Mouse (Mus musculus) left cerebral cortex, postnatal 25 days (tissue): ENCODE results near the gene Kdm4b. TPM values are rescaled to one million over a fixed set of nuclear protein-coding genes. Genes with fewer than 3 reads are reported as not detected.

Experiments
- DNase-seq, 2 experiments: peaks; one replicate each; pipeline ENCODE4 v3.0.0; 2022; ENCODE audit warnings: low spot score in 2 of 2, mixed read lengths in 1 of 2
- intact Hi-C: fragments of 180-260 bp; cut with DNase I; formaldehyde crosslinking; loops from one replicate; pipeline ENCODE4 v1.15.1; 2025
- total RNA-seq, 2 experiments: library from RNA; stranded (reverse); gene quantifications; 2 replicates each; pipeline ENCODE4 v1.2.3; 2021

Kdm4b gene
- total RNA-seq, 2 experiments from 2014 or later = 70.0 to 74.4 TPM

GRCm38 (mm10) chr17:56411437-56411836 lies 85.6 kb downstream of the Kdm4b start:
- DNase-seq = no peak
- intact Hi-C loops = loop anchor here (5.0 kb wide), 1 partner anchor 141 kb away; the partner anchor contains the start of gene Gm20219

GRCm38 (mm10) chr17:56413113-56413512 lies 87.3 kb downstream of the Kdm4b start:
- intact Hi-C loops = loop anchor here (5.0 kb wide), 1 partner anchor 139 kb away; the partner anchor contains the start of gene Gm20219
- DNase-seq = no peak

- intact Hi-C loops = loop anchor here (5.0 kb wide), 1 partner anchor 138 kb away; the partner anchor contains the start of gene Gm20219
- no peak for DNase-seq
These were observed 88.9 kb downstream of the Kdm4b start for GRCm38 (mm10) chr17:56414785-56415184.

- intact Hi-C loops = no loop called here
- DNase-seq = no peak
These were observed 92.4 kb downstream of the Kdm4b start for GRCm38 (mm10) chr17:56418304-56418703.

- no peak for DNase-seq
- intact Hi-C loops = no loop called here
These were observed 94.2 kb downstream of the Kdm4b start for GRCm38 (mm10) chr17:56420022-56420421.

- no peak for DNase-seq
- intact Hi-C loops = loop anchor here (1.0 to 5.0 kb wide), 2 partner anchors 54 to 127 kb away; partner anchors contain the start of gene Gm20219
These were observed 99.1 kb downstream of the Kdm4b start for GRCm38 (mm10) chr17:56424726-56425583.

GRCm38 (mm10) chr17:56425584-56425914 lies 99.7 kb downstream of the Kdm4b start:
- intact Hi-C loops = loop anchor here (1.0 to 5.0 kb wide), 2 partner anchors 54 to 127 kb away; partner anchors contain the start of gene Gm20219

GRCm38 (mm10) chr17:56425941-56426340 lies 100.1 kb downstream of the Kdm4b start:
- intact Hi-C loops = loop anchor here (1.0 to 5.0 kb wide), 2 partner anchors 53 to 126 kb away; partner anchors contain the start of gene Gm20219
- peak in 1 of 2 experiments; percentile 77 for DNase-seq

More at GRCm38 (mm10) chr17:56425584-56425914, 99.7 kb downstream of the Kdm4b start:
- DNase-seq = peak; percentile 70 to 80

GRCm38 (mm10) chr17:56427857-56428256 lies 102.0 kb downstream of the Kdm4b start:
- DNase-seq = peak in 1 of 2 experiments; percentile 40
- intact Hi-C loops = loop anchor here (5.0 kb wide), 1 partner anchor 124 kb away; the partner anchor contains the start of gene Gm20219

GRCm38 (mm10) chr17:56431582-56431981 lies 105.7 kb downstream of the Kdm4b start:
- no peak for DNase-seq
- intact Hi-C loops = no loop called here

GRCm38 (mm10) chr17:56439731-56440460 lies 114.0 kb downstream of the Kdm4b start:
- no peak for DNase-seq
- intact Hi-C loops = no loop called here

- DNase-seq = no peak
- intact Hi-C loops = no loop called here
These were observed 116.5 kb downstream of the Kdm4b start for GRCm38 (mm10) chr17:56442316-56442715.

GRCm38 (mm10) chr17:56443341-56443795 lies 117.5 kb downstream of the Kdm4b start:
- intact Hi-C loops = no loop called here
- DNase-seq = no peak

- DNase-seq = no peak
- intact Hi-C loops = no loop called here
These were observed 118.9 kb downstream of the Kdm4b start for GRCm38 (mm10) chr17:56444771-56445170.

GRCm38 (mm10) chr17:56445397-56445796 lies 119.5 kb downstream of the Kdm4b start:
- intact Hi-C loops = no loop called here
- DNase-seq = peak; percentile 76 to 88

GRCm38 (mm10) chr17:56447716-56448115 lies 121.9 kb downstream of the Kdm4b start:
- intact Hi-C loops = no loop called here

More at GRCm38 (mm10) chr17:56447716-56448115, 121.9 kb downstream of the Kdm4b start:
- DNase-seq = no peak
